9 mouse cellular contexts compared by ENCODE assay signal in the genomic region with DNA sequence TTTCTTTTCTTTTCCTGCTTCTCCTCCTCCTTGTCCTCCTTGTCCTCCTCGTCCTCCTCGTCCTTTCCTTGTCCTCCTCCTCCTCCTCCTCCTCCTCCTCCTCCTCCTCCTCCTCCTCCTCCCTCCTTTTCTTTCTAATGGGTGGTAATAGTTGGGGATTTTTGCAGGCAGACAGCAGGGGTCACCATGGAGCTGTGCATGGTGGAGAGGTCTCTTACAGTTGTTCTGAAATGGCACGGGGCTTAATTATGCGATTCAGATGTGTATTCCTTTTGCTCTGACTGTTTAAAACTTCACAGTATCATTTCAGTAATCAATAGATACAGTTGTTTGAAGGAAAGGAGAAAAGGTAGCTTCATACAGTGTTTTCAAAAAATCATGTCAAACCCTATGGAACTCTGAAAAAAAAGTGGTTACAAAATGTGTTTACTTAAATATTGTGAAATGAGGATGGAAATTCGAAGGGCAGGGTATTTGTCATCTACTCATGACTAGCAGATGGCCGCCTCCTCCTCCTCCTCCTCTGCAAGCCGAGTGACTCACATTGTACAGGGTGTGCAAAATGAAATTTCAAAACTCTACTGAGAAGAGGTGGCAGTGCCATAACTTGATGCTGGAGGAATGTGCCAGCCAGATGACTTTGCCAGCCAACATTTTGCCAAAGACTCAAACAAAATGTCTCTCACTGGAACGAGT.
DNase-seq lines count a peak whose midpoint lies in the region; ATAC-seq and TF ChIP-seq lines count a peak whose summit lies in the region.
"Had no signal": no experiment of that assay in that cellular context is flagged by ENCODE, and none has a peak within 500 bp of the region (broad histone marks: within the 10 kb centered on the region; RNA-seq: fewer than 3 reads in every experiment).

No protein-coding gene starts in this region.

- no peak overlapping the region for H3K4me3 ChIP-seq in kidney, embryonic 15.5 days (replicated peaks)
- no peak overlapping the region for H3K4me3 ChIP-seq in stomach, postnatal 0 days (ENCODE audit: low read depth, low read length)
- H3K4me3 ChIP-seq: neural tube, embryonic 13.5 days had no signal

- H3K36me3 ChIP-seq in kidney, embryonic 15.5 days, result no peaks in the 10 kb centered on the region
- no peaks in the 10 kb centered on the region for H3K36me3 ChIP-seq in stomach, postnatal 0 days (ENCODE audit: control insufficient read depth, insufficient read depth, low read length)
- H3K36me3 ChIP-seq: neural tube, embryonic 13.5 days had no signal

- TF ChIP-seq CTCF in stomach, postnatal 0 days (IDR thresholded peaks at IDR 0.05; ENCODE audit: low read depth), result peak; percentile 63

- WGBS in kidney, embryonic 15.5 days, result 52% methylated on average over 8 of the region's 8 CpGs
- WGBS in stomach, postnatal 0 days, result 34% methylated on average over 8 of the region's 8 CpGs

- TF ChIP-seq EP300 in stomach, postnatal 0 days (optimal IDR thresholded peaks at IDR 0.05), result no peak

- H3K9me3 ChIP-seq in kidney, embryonic 15.5 days (replicated peaks), result no peaks in the 10 kb centered on the region
- no peaks in the 10 kb centered on the region for H3K9me3 ChIP-seq in stomach, postnatal 0 days (ENCODE audit: control insufficient read depth, low read length)
- H3K9me3 ChIP-seq: neural tube, embryonic 13.5 days had no signal

- no peaks in the 10 kb centered on the region for H3K27me3 ChIP-seq in kidney, embryonic 15.5 days
- H3K27me3 ChIP-seq in stomach, postnatal 0 days (ENCODE audit: control insufficient read depth, insufficient read depth, low read length), result no peaks in the 10 kb centered on the region
- H3K27me3 ChIP-seq: neural tube, embryonic 13.5 days had no signal

- ATAC-seq in kidney, embryonic 15.5 days (replicated peaks; ENCODE audit: low FRiP score), result no peak
- ATAC-seq in frontal cortex, adult (ENCODE audit: low TSS enrichment), result peak; percentile 100
- ATAC-seq in stomach, postnatal 0 days (ENCODE audit: low FRiP score, low TSS enrichment), result no peak

- H3K4me2 ChIP-seq in kidney, embryonic 15.5 days, result no peak overlapping the region
- no peak overlapping the region for H3K4me2 ChIP-seq in stomach, postnatal 0 days (replicated peaks; ENCODE audit: low read depth)
- H3K4me2 ChIP-seq: neural tube, embryonic 13.5 days had no signal

- no peaks in the 10 kb centered on the region for H3K4me1 ChIP-seq in kidney, embryonic 15.5 days
- H3K4me1 ChIP-seq in stomach, postnatal 0 days (replicated peaks; ENCODE audit: control insufficient read depth, insufficient read depth), result no peaks in the 10 kb centered on the region
- H3K4me1 ChIP-seq: neural tube, embryonic 13.5 days had no signal

- DNase-seq in kidney, adult 9 months, result peak; percentile 19
- DNase-seq in Muller cell, postnatal 12 days (ENCODE audit: inconsistent ontology term), result peak; percentile 39
- DNase-seq in left cerebral cortex, postnatal 14 days (ENCODE audit: low spot score in 2 of 2), result peak; percentile 16 to 22
- DNase-seq in stomach, postnatal 0 days (ENCODE audit: low spot score), result peak; percentile 22
- DNase-seq in retina, embryonic 14.5 days (ENCODE audit: low spot score), result no peak
- no peak for DNase-seq in yolk sac, embryonic 10.5 days (ENCODE audit: low spot score)

- intact Hi-C loops in left cerebral cortex, postnatal 14 days (cut with DNase I), result no loop called here

- H3K27ac ChIP-seq in kidney, embryonic 15.5 days, result no peak overlapping the region
- H3K27ac ChIP-seq in stomach, postnatal 0 days (replicated peaks), result no peak overlapping the region
- H3K27ac ChIP-seq: neural tube, embryonic 13.5 days had no signal

- no peak overlapping the region for H3K9ac ChIP-seq in kidney, embryonic 15.5 days
- H3K9ac ChIP-seq in stomach, postnatal 0 days (ENCODE audit: low read length), result no peak overlapping the region
- H3K9ac ChIP-seq: neural tube, embryonic 13.5 days had no signal

Comparison
In these comparisons a context has a peak if more than half of its experiments do, and no peak if none do; other contexts are left out.
1. DNase-seq: peak in kidney, adult 9 months (single experiment), Muller cell, postnatal 12 days (single experiment), left cerebral cortex, postnatal 14 days (2 of 2) and stomach, postnatal 0 days (single experiment); none in retina, embryonic 14.5 days (single experiment) and yolk sac, embryonic 10.5 days (single experiment).